Mouse (Mus musculus) ES-Bruce4 (cell line): ENCODE results near the gene Ccdc93. TPM values are rescaled to one million over a fixed set of nuclear protein-coding genes. Genes with fewer than 3 reads are reported as not detected.
A peak's percentile ranks its signal among the peaks of the same experiment; 100 is the strongest.

Experiments used
- H3K27ac ChIP-seq: 2 replicates; pipeline ENCODE4 v1.5.1; 2012; ENCODE audit warnings: low read length, inconsistent platforms; ENCODE audit not compliant: insufficient read depth
- H3K27me3 ChIP-seq: 2 replicates; pipeline ENCODE4 v1.6.1; 2012; ENCODE audit warnings: mild to moderate bottlenecking, low read length, inconsistent platforms; ENCODE audit not compliant: control insufficient read depth, poor library complexity, insufficient read depth, severe bottlenecking
- H3K36me3 ChIP-seq: 2 replicates; pipeline ENCODE4 v1.6.1; 2012; ENCODE audit warnings: inconsistent platforms, mild to moderate bottlenecking, low read length, moderate library complexity; ENCODE audit not compliant: control insufficient read depth, poor library complexity, insufficient read depth, severe bottlenecking
- H3K4me1 ChIP-seq: one replicate; pipeline ENCODE4 v1.8.1; 2011; ENCODE audit warnings: low read length; ENCODE audit not compliant: control insufficient read depth, insufficient read depth
- H3K4me3 ChIP-seq: 2 replicates; pipeline ENCODE4 v1.5.1; 2011; ENCODE audit warnings: low read depth, mild to moderate bottlenecking, low read length
- H3K9ac ChIP-seq: 2 replicates; pipeline ENCODE4 v1.6.1; 2012; ENCODE audit warnings: low read depth, mild to moderate bottlenecking, inconsistent platforms; ENCODE audit not compliant: poor library complexity, severe bottlenecking
- H3K9me3 ChIP-seq: replicated peaks from 2 replicates; pipeline ENCODE4 v1.6.1; 2012; ENCODE audit warnings: mild to moderate bottlenecking, low read length, inconsistent platforms; ENCODE audit not compliant: control insufficient read depth, poor library complexity, insufficient read depth, severe bottlenecking
- CTCF ChIP-seq: IDR thresholded peaks from one replicate; pipeline ENCODE4 v1.8.1; 2011; ENCODE audit warnings: low read depth, low read length
- EP300 ChIP-seq: IDR thresholded peaks from 2 replicates; pipeline ENCODE4 v1.6.1; 2011; ENCODE audit warnings: low read depth, low read length; ENCODE audit not compliant: insufficient read depth
- POLR2A ChIP-seq: IDR thresholded peaks from one replicate; pipeline ENCODE4 v1.8.1; 2011; ENCODE audit warnings: low read length; ENCODE audit not compliant: insufficient read depth
- polyA plus RNA-seq: library from polyadenylated mRNA; stranded (reverse); fragments of >200 nt; gene quantifications from 2 replicates; pipeline ENCODE4 v1.2.4, GENCODE M21; 2011; ENCODE audit warnings: low read depth; ENCODE audit not compliant: missing spikeins, insufficient read depth, insufficient read length

Ccdc93 gene
- polyA plus RNA-seq, 1 experiment: 18.3 TPM

GRCm38 (mm10) chr1:121479403-121479802 is 48.6 kb downstream of the Ccdc93 start:
- H3K4me3 ChIP-seq: no peak overlapping the region
- H3K27me3 ChIP-seq: no peaks in the 10 kb centered on the region
- H3K36me3 ChIP-seq: peaks cover 13% of the 10 kb centered on the region
- H3K9ac ChIP-seq: no peak overlapping the region
- peaks cover 14% of the 10 kb centered on the region; the same call in 1 of the 2 replicates for H3K9me3 ChIP-seq
- TF ChIP-seq CTCF (no peak), POLR2A (no peak), EP300 (no peak)
- no peaks in the 10 kb centered on the region for H3K4me1 ChIP-seq
- no peak overlapping the region for H3K27ac ChIP-seq

- no peak overlapping the region for H3K4me3 ChIP-seq
- no peak for TF ChIP-seq CTCF
- no peak for TF ChIP-seq EP300
- TF ChIP-seq POLR2A: no peak
- no peak overlapping the region for H3K27ac ChIP-seq
- H3K9me3 ChIP-seq: peaks cover 17% of the 10 kb centered on the region
- H3K27me3 ChIP-seq: no peaks in the 10 kb centered on the region
- H3K9ac ChIP-seq: no peak overlapping the region
- peaks cover 16% of the 10 kb centered on the region; the same call in 1 of the 2 replicates for H3K36me3 ChIP-seq
- no peaks in the 10 kb centered on the region for H3K4me1 ChIP-seq
These were observed 52.2 kb downstream of the Ccdc93 start for GRCm38 (mm10) chr1:121483091-121483490.

GRCm38 (mm10) chr1:121486803-121487202 is 56.0 kb downstream of the Ccdc93 start:
- peaks cover 17% of the 10 kb centered on the region for H3K9me3 ChIP-seq
- no peaks in the 10 kb centered on the region for H3K4me1 ChIP-seq
- TF ChIP-seq POLR2A (no peak), EP300 (no peak), CTCF (no peak)
- no peak overlapping the region for H3K9ac ChIP-seq
- no peak overlapping the region for H3K27ac ChIP-seq
- H3K27me3 ChIP-seq: no peaks in the 10 kb centered on the region
- peaks cover 9% of the 10 kb centered on the region; the same call in 1 of the 2 replicates for H3K36me3 ChIP-seq
- H3K4me3 ChIP-seq: no peak overlapping the region

- no peak overlapping the region for H3K4me3 ChIP-seq
- H3K36me3 ChIP-seq: no peaks in the 10 kb centered on the region
- no peak overlapping the region for H3K27ac ChIP-seq
- H3K9ac ChIP-seq: no peak overlapping the region
- no peaks in the 10 kb centered on the region for H3K4me1 ChIP-seq
- H3K27me3 ChIP-seq: no peaks in the 10 kb centered on the region
- H3K9me3 ChIP-seq: no peaks in the 10 kb centered on the region
- TF ChIP-seq EP300 (no peak), POLR2A (no peak), CTCF (peak; percentile 59)
These were observed 59.4 kb downstream of the Ccdc93 start for GRCm38 (mm10) chr1:121490241-121490640.

- Histone ChIP-seq H3K36me3 (no peaks in the 10 kb centered on the region), H3K9ac (no peak overlapping the region), H3K9me3 (peaks cover 5% of the 10 kb centered on the region; the same call in 1 of the 2 replicates), H3K4me3 (no peak overlapping the region), H3K4me1 (no peaks in the 10 kb centered on the region), H3K27ac (no peak overlapping the region), H3K27me3 (no peaks in the 10 kb centered on the region)
- TF ChIP-seq CTCF (no peak), POLR2A (no peak), EP300 (no peak)
These were observed 66.2 kb downstream of the Ccdc93 start for GRCm38 (mm10) chr1:121497093-121497492.

- Histone ChIP-seq H3K9ac (no peak overlapping the region), H3K27me3 (no peaks in the 10 kb centered on the region; the same call in 1 of the 2 replicates), H3K27ac (no peak overlapping the region), H3K4me3 (no peak overlapping the region), H3K9me3 (no peaks in the 10 kb centered on the region; the same call in 1 of the 2 replicates), H3K36me3 (no peaks in the 10 kb centered on the region), H3K4me1 (no peaks in the 10 kb centered on the region)
- TF ChIP-seq EP300 (no peak), CTCF (no peak), POLR2A (no peak)
These were observed 77.9 kb downstream of the Ccdc93 start for GRCm38 (mm10) chr1:121508729-121509128.
